Mouse (Mus musculus) liver, adult 2 months (tissue): ENCODE data around the gene Atp6v0e2.

Source experiments
- CTCF ChIP-seq: fragments of 200-500 bp; IDR thresholded peaks from 2 replicates; pipeline ENCODE4 v1.5.1; 2011; ENCODE audit warnings: low read depth, low read length, control low read depth
- POLR2A ChIP-seq: fragments of 200-500 bp; IDR thresholded peaks from 2 replicates; pipeline ENCODE4 v1.6.1; 2011; ENCODE audit warnings: low read length, control low read depth; ENCODE audit not compliant: insufficient read depth; ENCODE audit errors: extremely low read depth

- TF ChIP-seq POLR2A: no peak
- TF ChIP-seq CTCF: no peak
These were observed 39.9 kb upstream of the Atp6v0e2 start for GRCm38 (mm10) chr6:48497521-48497920.
